Mouse (Mus musculus): Measurements from ENCODE around the gene Xcl1. TPM values are rescaled to one million over a fixed set of nuclear protein-coding genes. Genes with fewer than 3 reads are reported as not detected.
"Not testable (repeated sequence)": the region's sequence is repeated elsewhere in the genome, so short reads cannot be mapped to it uniquely, and the experiment has no call there.

Xcl1 gene
- polyA plus RNA-seq (2012; rRNA removed) = 0.28 and 0.43 TPM in 2 replicates

DNA sequence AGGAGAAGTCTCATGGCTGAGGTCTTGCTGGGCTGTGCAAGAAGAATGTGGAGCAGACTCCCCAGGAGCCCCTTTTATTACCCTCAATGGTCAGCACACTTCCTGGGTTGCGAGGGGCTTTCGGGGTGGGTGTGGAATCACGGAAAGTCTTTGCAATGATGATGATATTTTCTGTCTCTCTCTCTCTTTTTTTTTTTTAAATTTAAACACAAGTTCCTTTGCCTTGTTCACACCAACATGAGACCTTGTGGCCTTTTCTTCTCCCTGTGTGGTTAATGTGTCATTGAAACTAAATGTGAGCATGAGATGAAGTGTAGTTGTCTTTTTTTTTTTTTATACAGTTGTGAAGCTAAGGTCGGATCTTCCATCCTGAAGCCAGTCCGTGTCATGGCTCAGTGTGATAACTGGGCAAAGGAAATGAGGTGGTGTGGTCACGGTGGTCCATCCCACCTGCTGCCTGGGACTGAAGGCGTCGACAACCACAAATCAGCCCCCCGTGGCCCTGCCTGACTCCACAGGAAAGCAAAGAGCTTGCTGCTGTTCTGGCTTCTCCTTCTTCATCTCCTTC is at the start of gene Xcl1:
Xcl1 (minus strand) TSS at position 51 of the 568 bp plus-strand sequence.
- DNase-seq (ENCODE audit: low read depth) = no peak

GRCm38 (mm10) chr1:164984681-164985080 is 49.4 kb upstream of the Xcl1 start:
- not testable (repeated sequence) for DNase-seq (ENCODE audit: low read depth)

- DNase-seq (ENCODE audit: low read depth) = no peak
These were observed 42.0 kb upstream of the Xcl1 start for GRCm38 (mm10) chr1:164977351-164977750.

- DNase-seq (ENCODE audit: low read depth) = no peak
These were observed 40.4 kb upstream of the Xcl1 start for GRCm38 (mm10) chr1:164975729-164976128.

GRCm38 (mm10) chr1:164975276-164975675 is 39.9 kb upstream of the Xcl1 start:
- DNase-seq (ENCODE audit: low read depth) = no peak

- no peak for DNase-seq (ENCODE audit: low read depth)
These were observed 38.5 kb upstream of the Xcl1 start for GRCm38 (mm10) chr1:164973790-164974189.

DNA sequence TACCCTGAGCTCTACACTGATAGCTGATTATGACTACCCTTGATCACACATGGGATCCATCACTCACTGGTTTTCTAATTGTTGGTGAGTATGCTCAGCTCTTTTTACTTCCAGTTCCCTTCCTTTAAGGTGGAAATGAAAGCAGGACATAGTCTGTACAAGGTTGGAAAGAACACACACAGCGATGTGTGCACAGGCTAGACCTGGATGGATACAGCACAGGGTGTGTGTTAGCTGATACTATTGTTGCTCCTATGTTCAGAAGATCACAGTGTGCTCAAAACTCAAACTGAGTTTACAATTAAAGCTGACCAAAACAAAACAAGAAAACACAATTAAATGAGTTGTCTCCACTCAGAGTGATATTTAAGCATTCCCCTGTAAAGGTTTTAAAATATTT is 38.0 kb upstream of the Xcl1 start:
- DNase-seq (ENCODE audit: low read depth) = no peak

- no peak for DNase-seq (ENCODE audit: low read depth)
These were observed 37.4 kb upstream of the Xcl1 start for GRCm38 (mm10) chr1:164972744-164973143.

GRCm38 (mm10) chr1:164966095-164966698 is 30.9 kb upstream of the Xcl1 start:
- no peak for DNase-seq (ENCODE audit: low read depth)

- no peak for DNase-seq (ENCODE audit: low read depth)
These were observed 25.3 kb upstream of the Xcl1 start for GRCm38 (mm10) chr1:164960610-164961009.

DNA sequence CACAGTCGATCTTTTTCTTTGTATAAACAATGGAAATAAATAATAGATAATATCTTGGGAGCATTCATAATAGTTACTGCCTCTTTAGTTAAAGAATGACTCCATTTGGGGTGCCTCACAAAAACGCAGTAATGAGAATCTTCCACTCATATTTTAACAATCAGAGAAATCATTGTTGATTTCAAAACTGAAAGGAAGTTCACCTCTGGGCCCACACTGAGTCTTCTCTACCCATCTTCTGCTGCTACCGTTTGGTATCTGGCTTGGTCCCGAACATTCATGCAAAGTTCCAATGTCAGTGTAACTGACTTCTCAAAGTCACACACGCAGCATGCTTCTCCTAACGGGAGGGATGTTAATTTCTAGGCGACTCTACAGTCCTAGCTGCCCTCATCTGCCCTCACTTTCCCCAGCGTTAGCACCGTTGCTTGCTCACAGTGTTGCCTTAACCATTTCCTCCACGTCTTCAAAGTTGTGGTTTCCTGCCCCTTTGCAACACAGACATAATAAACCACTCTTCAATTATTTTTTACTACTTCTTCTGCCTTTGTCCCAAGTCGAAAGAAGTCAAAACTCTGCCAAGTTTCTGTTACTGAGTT is 24.6 kb upstream of the Xcl1 start:
- no peak for DNase-seq (ENCODE audit: low read depth)

DNA sequence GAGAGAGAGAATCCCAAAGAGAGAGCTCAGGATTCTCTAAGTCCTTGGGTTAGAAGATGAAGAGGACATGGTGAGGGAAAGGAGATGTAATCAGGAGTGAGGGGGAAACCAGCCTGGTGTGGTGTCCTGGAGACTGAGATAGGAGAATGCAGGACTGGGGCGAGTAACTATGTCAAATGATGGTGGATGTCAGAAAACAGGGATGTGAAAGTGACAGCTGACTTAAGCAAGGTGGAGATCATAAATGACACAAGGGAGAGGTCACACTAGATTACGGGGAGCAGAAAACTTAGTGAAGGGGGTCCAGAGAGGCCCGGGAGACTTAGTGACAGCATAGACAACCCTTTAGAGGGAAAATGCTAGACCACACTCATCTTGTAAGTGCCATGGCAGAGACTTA is 23.8 kb upstream of the Xcl1 start:
- DNase-seq (ENCODE audit: low read depth) = no peak

DNA sequence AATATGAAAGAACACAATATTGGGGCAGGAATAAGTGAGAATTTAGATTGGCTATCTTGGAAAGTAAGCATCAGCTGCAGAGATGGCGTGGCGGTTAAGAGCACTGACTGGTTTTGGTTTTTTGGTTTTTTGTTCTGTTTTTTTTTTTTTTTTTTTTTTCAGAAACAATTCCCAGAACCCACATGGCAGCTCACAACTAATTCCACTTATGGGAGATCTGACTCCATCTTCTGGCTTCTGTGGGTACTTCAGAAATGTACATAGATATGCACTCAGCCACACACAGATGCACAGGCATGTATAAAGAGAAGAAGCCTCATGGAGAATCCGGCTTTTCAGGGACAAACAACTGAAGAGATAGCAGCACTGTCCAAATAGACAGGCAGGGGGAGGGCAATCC is 22.6 kb upstream of the Xcl1 start:
- no peak for DNase-seq (ENCODE audit: low read depth)

DNA sequence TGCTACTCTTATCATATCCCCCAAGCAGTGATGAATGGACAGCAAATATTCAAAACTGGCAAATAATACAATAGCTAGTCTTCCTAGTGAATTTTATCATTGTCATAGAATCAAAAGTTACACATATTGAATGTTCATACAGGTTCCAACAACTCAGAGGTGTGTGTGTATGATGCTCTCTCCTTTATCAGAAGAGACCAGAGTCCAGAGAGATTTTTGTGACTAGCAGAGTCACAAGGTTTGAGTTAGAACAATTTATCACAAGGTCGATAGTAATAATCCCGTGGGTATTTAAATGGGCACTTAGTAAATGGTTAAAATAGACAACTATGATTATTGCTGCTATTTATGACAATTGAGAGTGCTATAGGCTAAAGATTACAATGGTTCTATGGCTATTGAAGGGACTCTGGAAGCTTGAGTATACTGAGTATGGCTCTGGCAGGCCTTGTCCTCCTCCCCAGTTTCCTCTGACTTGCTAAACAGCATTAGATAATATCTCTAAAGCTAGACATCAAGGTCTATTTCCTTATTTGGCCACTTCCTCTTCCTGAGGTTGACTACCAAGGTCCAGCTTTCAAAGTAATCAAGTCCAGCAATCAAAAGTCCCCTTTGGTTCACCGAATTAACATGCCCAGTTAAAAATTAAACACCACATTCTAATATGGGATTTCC is 21.5 kb upstream of the Xcl1 start:
- DNase-seq (ENCODE audit: low read depth) = no peak

DNA sequence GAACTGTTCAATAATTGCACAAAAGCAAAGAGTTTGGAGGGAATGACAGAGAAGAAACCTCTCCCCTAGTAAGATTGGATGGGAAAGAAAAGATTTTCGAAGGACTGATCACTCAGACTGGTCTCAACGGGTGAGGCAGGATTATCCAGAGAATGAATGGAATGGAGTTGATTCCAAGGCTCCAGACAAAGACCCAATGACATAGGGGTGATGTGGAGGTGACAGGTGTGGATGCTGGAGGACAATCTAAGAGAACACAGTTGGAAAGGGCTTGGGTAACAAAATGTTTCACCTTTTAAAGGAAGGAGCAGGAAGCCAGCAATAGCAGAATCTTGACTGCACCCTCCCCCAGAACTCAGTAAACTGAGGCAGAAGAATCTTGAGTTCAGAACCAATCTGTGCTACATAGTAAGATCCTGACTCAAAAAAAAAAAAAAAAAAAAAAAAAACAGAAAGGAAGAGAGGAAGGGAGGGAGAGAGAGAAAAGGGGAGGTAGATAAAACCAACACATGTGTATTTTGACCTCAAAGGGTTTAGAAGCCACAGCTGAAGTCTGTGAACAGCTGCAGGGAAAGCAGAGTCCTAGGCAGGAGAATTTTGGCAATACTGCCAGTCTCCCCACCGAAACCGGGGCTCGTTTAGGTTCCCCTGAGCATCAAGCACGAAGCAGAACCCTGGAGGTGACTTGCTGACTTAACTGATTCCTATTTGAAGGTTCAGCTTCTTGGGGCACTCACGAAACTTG is 20.3 kb upstream of the Xcl1 start:
- DNase-seq (ENCODE audit: low read depth) = no peak

DNA sequence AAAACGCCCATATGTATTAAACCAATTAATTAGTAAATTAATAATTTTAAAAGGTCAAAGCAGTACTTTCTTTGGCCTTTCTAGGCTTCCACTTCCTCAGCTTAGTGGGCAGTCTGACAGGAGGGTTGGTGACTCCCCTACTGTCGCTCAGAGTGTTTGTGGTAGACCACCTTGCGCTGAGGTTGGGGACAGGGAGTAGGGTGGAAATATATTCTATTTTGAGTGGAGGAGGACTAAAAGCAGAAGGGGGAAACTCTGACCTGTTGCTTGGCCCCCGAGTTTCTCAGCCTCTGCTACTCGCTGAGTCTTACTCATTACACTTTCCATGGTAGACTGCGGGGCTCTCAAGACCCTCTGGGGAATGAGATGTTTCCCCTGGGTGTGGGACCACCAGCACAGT is 18.2 kb upstream of the Xcl1 start:
- no peak for DNase-seq (ENCODE audit: low read depth)

DNA sequence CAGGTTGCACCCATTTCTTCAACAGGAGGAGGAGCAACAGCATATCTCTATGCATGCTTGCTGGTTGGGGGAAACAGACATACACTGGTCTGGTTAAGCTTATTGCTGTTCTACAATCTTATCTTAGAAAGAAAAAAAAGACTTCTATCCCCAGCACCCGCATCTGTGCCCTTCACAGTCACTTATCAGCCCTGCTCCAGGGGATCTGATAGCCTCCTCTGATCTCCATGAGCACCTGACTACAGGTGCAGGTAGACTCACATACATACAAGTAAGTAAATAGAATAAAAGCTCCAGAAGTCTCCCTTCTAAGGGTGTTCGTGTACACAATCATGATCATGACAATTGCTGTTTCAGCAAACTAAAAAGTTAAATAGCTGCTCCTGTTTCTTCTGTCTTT is 733 bp upstream of the Xcl1 start:
- no peak for DNase-seq (ENCODE audit: low read depth)

DNA sequence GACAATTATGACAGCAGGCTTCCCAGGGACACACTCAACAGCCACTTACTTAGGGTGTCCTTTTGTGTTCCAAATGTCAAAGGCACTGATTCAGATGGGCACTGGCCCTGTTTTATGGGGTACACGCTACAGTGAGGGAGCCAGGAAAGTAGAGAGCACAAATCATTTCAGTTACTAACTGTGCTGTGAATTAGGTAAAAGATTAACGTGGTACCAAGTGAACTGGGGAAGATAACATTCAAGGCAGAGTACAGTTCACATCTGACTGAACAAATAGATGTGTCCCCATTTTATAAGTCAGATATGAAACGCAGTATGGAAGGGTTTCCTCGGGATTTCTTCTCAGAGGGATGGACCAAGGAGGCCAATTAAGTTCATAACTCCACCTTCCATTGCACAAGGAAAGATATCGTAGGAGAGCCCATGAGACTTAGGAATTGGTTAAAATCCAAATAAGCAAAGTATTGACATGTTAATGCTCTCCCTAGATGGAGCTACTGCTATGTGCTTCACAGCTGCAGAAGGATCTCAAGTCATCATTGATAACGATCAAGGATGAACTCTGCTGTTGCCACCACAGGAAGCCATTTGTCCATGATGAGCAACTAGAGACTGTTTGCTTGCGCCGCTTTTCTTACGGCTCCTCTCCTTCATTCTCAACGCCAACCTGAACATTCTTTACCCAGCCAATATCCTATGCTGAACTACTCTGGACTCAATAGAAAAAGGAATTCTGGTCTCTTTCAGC is 1.7 kb downstream of the Xcl1 start:
- DNase-seq (ENCODE audit: low read depth) = no peak

DNA sequence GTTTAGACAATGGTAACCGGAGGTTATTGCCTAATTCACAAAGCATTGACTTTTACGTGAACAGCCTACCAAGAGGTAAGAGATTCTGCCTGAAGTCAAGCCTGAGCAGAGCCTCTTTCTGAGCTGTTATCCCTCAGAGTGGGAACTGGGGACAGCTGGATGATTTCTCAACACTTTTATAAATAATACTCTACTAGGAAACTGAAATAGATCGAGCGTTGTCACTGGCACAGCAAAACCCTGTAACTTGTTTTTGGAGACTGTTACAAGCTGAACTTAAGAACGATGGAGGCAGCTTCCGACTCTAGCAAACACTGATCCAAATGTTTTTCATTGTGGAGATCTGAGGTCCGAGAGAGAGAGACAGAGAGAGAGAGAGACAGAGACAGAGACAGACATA is 4.2 kb downstream of the Xcl1 start:
- DNase-seq (ENCODE audit: low read depth) = no peak

DNA sequence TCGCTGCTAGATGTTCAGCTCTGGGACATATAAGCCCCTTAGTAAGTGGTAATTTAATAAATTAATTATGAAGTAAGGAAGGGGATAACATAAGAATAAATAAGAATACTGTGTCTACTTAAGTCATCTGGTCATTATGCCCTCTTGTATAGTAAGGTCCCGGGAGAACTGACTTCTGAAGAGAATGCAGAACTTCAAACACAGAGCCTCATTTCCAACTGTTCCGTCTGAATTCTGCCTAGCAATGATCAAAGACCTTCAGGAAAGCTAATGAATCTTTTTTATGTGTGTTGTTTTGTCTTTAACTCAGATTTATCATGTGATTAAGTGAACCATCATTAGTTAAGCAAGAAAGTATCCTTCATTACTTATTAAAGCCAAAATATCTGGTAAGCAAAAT is 5.3 kb downstream of the Xcl1 start:
- DNase-seq (ENCODE audit: low read depth) = no peak

DNA sequence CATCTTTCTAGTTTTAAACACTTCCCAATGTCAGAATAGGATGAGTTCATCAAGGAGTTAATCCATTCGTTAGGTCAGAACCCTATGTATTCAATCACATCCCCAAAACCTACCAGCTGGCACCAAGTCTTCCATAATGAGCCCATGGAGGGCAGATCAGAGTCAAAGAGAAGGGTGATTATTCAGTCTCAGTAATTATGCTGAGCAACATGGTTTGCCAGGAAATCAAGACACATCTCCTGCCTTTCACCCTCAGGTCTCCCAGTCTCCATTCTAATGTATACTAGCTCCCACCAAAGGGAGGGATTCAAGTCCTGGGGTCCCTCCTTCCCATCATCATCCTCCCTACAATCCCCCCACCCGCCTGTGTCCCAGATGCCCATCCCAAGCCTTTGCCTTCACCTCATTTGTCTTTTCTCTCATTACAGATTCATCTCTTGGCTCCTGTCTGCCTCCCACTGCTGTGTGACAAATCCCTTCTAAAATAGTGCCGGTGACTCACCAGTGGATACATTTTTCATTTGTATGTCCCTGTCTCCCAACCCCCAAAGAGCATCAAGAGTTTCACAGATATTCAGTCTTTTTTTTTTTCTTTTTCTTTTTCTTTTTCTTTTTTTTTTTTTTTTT is 8.7 kb downstream of the Xcl1 start:
- no peak for DNase-seq (ENCODE audit: low read depth)

Measured in gonadal fat pad, adult 2 months (tissue).